Mouse (Mus musculus) C2C12 (cell line): ENCODE results near the gene Wars2. TPM values are rescaled to one million over a fixed set of nuclear protein-coding genes. Genes with fewer than 3 reads are reported as not detected.

Experiments
- H3K27me3 ChIP-seq: one replicate; pipeline ENCODE4 v1.6.1; 2011; ENCODE audit not compliant: control insufficient read depth, insufficient read depth, insufficient read length
- H3K36me3 ChIP-seq: one replicate; pipeline ENCODE4 v1.6.1; 2011; ENCODE audit not compliant: control insufficient read depth, insufficient read depth
- H3K4me3 ChIP-seq: one replicate; pipeline ENCODE4 v1.5.1; 2011; ENCODE audit warnings: mild to moderate bottlenecking, control low read depth; ENCODE audit not compliant: poor library complexity, insufficient read depth, severe bottlenecking
- H3K79me2 ChIP-seq: one replicate; pipeline ENCODE4 v1.6.1; 2011; ENCODE audit not compliant: control insufficient read depth, insufficient read depth
- H3K79me3 ChIP-seq: one replicate; pipeline ENCODE4 v1.6.1; 2011; ENCODE audit warnings: low read depth, control low read depth
- H3ac ChIP-seq: one replicate; pipeline ENCODE3; 2011; ENCODE audit warnings: low read depth; ENCODE audit not compliant: control insufficient read depth, insufficient read length
- CEBPB ChIP-seq: IDR thresholded peaks from one replicate; pipeline ENCODE4 v1.6.1; 2011; ENCODE audit warnings: low read depth, mild to moderate bottlenecking, control low read depth, moderate library complexity
- CTCF ChIP-seq: IDR thresholded peaks from one replicate; pipeline ENCODE4 v1.5.1; 2011; ENCODE audit not compliant: control insufficient read depth, insufficient read depth, insufficient read length
- FOSL1 ChIP-seq: IDR thresholded peaks from one replicate; pipeline ENCODE4 v1.8.0; 2011; ENCODE audit warnings: mild to moderate bottlenecking, low read length; ENCODE audit not compliant: poor library complexity, insufficient read depth, severe bottlenecking
- MAX ChIP-seq: IDR thresholded peaks from one replicate; pipeline ENCODE4 v1.6.1; 2011; ENCODE audit warnings: mild to moderate bottlenecking, control low read depth
- MYOD1 ChIP-seq: IDR thresholded peaks from one replicate; pipeline ENCODE4 v1.6.1; 2011; ENCODE audit warnings: low read depth; ENCODE audit not compliant: control insufficient read depth, insufficient read length
- MYOG ChIP-seq: IDR thresholded peaks from one replicate; pipeline ENCODE4 v1.6.1; 2011; ENCODE audit not compliant: control insufficient read depth, insufficient read length; ENCODE audit errors: extremely low read depth
- USF1 ChIP-seq: IDR thresholded peaks from one replicate; pipeline ENCODE4 v1.6.1; 2011; ENCODE audit warnings: low read depth, mild to moderate bottlenecking, control low read depth, moderate library complexity
- polyA plus RNA-seq: library from polyadenylated mRNA; unstranded; fragments of >200 nt; fragmentation: generic; extraction: Trizol; gene quantifications from one replicate; pipeline ENCODE4 v1.2.1, GENCODE M21; 2012; ENCODE audit warnings: missing spikeins

The Wars2 gene
- polyA plus RNA-seq, 1 experiment, result 5.1 TPM

- H3K4me3 ChIP-seq, result no peak overlapping the region
- H3K27me3 ChIP-seq, result no peaks in the 10 kb centered on the region
- no peak for TF ChIP-seq CTCF
- TF ChIP-seq FOSL1, result no peak
- no peak for TF ChIP-seq USF1
- TF ChIP-seq MYOG, result no peak
- no peak for TF ChIP-seq CEBPB
- TF ChIP-seq MAX, result no peak
- no peak for TF ChIP-seq MYOD1
- peaks cover 6% of the 10 kb centered on the region for H3K79me3 ChIP-seq
- no peak overlapping the region for H3ac ChIP-seq
- peaks cover 41% of the 10 kb centered on the region for H3K79me2 ChIP-seq
- H3K36me3 ChIP-seq, result no peaks in the 10 kb centered on the region
Measured at GRCm38 (mm10) chr3:99256766-99257165, 115.9 kb downstream of the Wars2 start.

- Histone ChIP-seq H3K36me3 (no peaks in the 10 kb centered on the region), H3K79me3 (peaks cover 6% of the 10 kb centered on the region), H3K27me3 (no peaks in the 10 kb centered on the region), H3K79me2 (peaks cover 41% of the 10 kb centered on the region), H3ac (no peak overlapping the region), H3K4me3 (no peak overlapping the region)
- TF ChIP-seq MAX, result no peak
- TF ChIP-seq USF1, result no peak
- no peak for TF ChIP-seq CEBPB
- no peak for TF ChIP-seq MYOD1
- TF ChIP-seq MYOG, result no peak
- no peak for TF ChIP-seq FOSL1
- no peak for TF ChIP-seq CTCF
Measured at GRCm38 (mm10) chr3:99257586-99258577, 117.0 kb downstream of the Wars2 start.

DNA sequence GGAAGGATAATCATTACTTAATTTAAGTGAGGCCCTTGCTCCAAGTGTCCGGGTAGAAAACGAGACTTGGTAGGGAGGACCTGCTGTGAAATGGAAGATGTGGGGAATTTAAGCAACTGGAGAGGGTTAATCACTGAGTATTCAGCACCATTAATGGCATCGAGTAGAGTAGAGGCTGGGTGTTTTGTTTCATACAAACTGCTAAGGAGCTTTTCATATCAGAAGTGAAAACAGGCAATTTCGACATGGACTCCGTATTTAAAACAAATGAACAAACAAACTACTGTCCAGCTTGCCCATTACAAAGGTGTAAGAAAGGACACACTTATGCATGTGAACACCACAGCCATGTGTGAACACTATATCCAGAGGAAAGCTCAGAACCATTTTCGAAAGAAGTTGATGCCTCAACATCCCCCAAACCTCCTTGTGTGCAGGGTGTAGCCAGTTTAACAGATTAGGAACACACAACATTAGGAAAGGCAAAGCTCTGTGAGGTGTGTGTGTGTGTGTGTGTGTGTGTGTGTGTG lies 118.9 kb downstream of the Wars2 start:
- peaks cover 6% of the 10 kb centered on the region for H3K79me3 ChIP-seq
- H3K36me3 ChIP-seq, result no peaks in the 10 kb centered on the region
- no peak for TF ChIP-seq MAX
- no peak for TF ChIP-seq CTCF
- TF ChIP-seq MYOG, result no peak
- TF ChIP-seq CEBPB, result no peak
- no peak overlapping the region for H3ac ChIP-seq
- H3K4me3 ChIP-seq, result no peak overlapping the region
- no peaks in the 10 kb centered on the region for H3K27me3 ChIP-seq
- peaks cover 31% of the 10 kb centered on the region for H3K79me2 ChIP-seq

GRCm38 (mm10) chr3:99260395-99260794 lies 119.5 kb downstream of the Wars2 start:
- no peak for TF ChIP-seq USF1
- no peak for TF ChIP-seq FOSL1
- TF ChIP-seq MYOG, result no peak
- TF ChIP-seq MYOD1, result no peak
- no peak for TF ChIP-seq MAX
- no peak for TF ChIP-seq CTCF
- TF ChIP-seq CEBPB, result no peak
- Histone ChIP-seq H3K79me2 (peaks cover 25% of the 10 kb centered on the region), H3ac (no peak overlapping the region), H3K4me3 (no peak overlapping the region), H3K79me3 (peaks cover 9% of the 10 kb centered on the region), H3K36me3 (no peaks in the 10 kb centered on the region), H3K27me3 (no peaks in the 10 kb centered on the region)

DNA sequence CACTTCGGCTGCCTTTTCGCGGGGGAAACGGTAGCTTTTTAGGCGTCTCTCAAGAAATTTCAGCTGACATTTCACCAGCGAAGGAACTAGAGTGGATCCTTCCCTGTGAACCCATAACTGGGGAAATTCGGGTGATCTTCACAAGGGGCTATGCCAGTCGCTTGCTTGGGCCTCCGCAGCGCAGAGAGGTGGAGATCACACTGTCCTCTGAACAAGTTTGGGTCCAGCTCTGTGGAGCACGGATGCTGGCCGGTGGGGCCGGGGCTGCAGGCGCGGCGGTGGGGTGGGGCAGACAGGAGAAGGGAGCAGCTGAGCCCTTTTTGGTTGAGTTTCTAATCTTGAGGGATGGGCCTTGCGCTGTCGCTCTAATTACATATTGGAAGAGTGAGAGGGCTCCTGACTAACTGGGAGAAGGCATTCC lies 120.5 kb downstream of the Wars2 start:
- Histone ChIP-seq H3K79me3 (peaks cover 3% of the 10 kb centered on the region), H3K79me2 (peaks cover 15% of the 10 kb centered on the region), H3K36me3 (no peaks in the 10 kb centered on the region), H3K27me3 (no peaks in the 10 kb centered on the region), H3K4me3 (no peak overlapping the region), H3ac (no peak overlapping the region)
- TF ChIP-seq USF1 (no peak), MYOD1 (no peak), CTCF (no peak)

- Histone ChIP-seq H3K27me3 (no peaks in the 10 kb centered on the region), H3K4me3 (no peak overlapping the region), H3K79me2 (peaks cover 10% of the 10 kb centered on the region), H3ac (no peak overlapping the region), H3K79me3 (peaks cover 3% of the 10 kb centered on the region), H3K36me3 (no peaks in the 10 kb centered on the region)
- TF ChIP-seq MYOD1 (no peak), MAX (no peak), MYOG (no peak), FOSL1 (no peak), CTCF (no peak), CEBPB (no peak), USF1 (no peak)
Measured at GRCm38 (mm10) chr3:99261986-99262385, 121.1 kb downstream of the Wars2 start.
